Mouse (Mus musculus): Measurements from ENCODE around the gene Gpr35. TPM values are rescaled to one million over a fixed set of nuclear protein-coding genes. Genes with fewer than 3 reads are reported as not detected.

Gene Gpr35
- polyA plus RNA-seq, 1 experiment = 0.21 TPM

DNA sequence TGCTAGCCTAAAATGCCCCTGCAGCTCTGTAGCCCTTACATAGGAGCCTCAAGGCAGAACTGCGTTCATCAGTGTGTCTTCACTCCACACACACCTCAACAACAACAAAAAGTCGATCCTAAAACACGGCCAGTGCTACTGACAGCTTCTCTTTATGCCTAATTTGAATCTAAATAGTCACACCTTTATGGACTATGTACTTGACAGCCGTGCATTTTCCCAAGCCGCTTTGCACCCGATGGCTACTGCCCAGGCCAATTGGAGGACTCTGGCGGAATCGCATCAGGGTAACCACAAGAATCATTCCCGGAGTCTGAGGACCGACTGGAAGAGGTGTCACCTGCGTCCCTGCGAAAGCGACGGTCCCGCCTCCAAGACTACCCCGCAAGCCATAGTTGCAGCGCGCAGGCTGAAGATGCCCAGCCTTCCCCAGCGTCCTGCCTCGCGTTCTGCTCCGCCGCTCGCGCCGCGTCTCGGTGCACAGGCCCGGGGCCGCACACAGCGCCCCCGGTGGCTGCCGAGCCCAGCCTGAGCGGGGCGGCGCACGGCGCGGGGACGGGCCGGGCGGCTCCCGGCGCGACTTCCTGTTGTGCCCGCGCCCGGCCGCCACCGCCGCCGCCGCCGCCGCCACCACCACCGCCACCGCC, 40.3 kb upstream of the Gpr35 start, which contains the start of gene Rnpepl1:
Gene Rnpepl1 (plus strand): TSS at position 545 of the 647 bp plus-strand sequence.
- Histone ChIP-seq H3K4me3 (ENCODE audit: insufficient read depth, low read length) (peak within 1 kb of the TSS; percentile 58), H3K27ac (ENCODE audit: insufficient read depth, low read length) (peak within 1 kb of the TSS; percentile 91), H3K4me1 (ENCODE audit: control insufficient read depth, insufficient read depth, low read length) (peaks cover 7% of the 10 kb centered on the region; the same call in 1 of the 2 replicates)
- TF ChIP-seq POLR2A (IDR thresholded peaks at IDR 0.05; ENCODE audit: extremely low read depth, insufficient read depth, low read length) (peak; percentile 74), CTCF (IDR thresholded peaks at IDR 0.05; ENCODE audit: extremely low read depth, insufficient read depth, low read length) (0 out of 2 replicates have a peak, but pooled peaks have one; percentile 12)

GRCm38 (mm10) chr1:92910925-92911720, 39.5 kb upstream of the Gpr35 start:
- peak; percentile 49; the same call in 1 of the 2 replicates for TF ChIP-seq POLR2A (IDR thresholded peaks at IDR 0.05; ENCODE audit: extremely low read depth, insufficient read depth, low read length)
- TF ChIP-seq CTCF (IDR thresholded peaks at IDR 0.05; ENCODE audit: extremely low read depth, insufficient read depth, low read length) = no peak

DNA sequence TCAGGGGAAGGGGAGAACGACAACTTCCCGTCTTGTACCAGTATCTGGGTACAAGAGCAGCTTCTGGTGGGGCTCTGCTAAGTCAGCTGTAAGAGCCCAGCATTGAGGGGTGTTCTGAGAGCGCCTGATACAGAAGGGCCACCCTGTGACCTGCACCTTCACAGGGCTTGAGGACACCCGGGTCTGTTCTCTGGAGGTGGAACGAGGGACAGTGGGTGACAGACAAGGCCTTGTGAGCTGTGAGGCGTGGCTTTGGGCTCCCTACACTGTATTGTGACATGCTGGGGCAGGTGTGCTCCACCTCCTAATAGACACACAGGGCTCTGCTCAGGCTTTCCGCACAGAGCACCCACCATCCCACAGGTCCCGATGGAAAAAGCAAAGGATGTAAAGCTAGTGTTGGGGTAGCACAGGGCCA, 38.9 kb upstream of the Gpr35 start:
- TF ChIP-seq POLR2A (IDR thresholded peaks at IDR 0.05; ENCODE audit: extremely low read depth, insufficient read depth, low read length) = no peak
- TF ChIP-seq CTCF (IDR thresholded peaks at IDR 0.05; ENCODE audit: extremely low read depth, insufficient read depth, low read length) = no peak
- peaks cover 7% of the 10 kb centered on the region; the same call in 1 of the 2 replicates for H3K4me1 ChIP-seq (ENCODE audit: control insufficient read depth, insufficient read depth, low read length)
- H3K4me3 ChIP-seq (ENCODE audit: insufficient read depth, low read length) = peak overlapping the region; percentile 58
- 0 out of 2 replicates have a peak overlapping the region, but pooled peaks have one; percentile 91 for H3K27ac ChIP-seq (ENCODE audit: insufficient read depth, low read length)

More at GRCm38 (mm10) chr1:92910925-92911720, 39.5 kb upstream of the Gpr35 start:
- H3K4me1 ChIP-seq (ENCODE audit: control insufficient read depth, insufficient read depth, low read length) = peaks cover 7% of the 10 kb centered on the region; the same call in 1 of the 2 replicates
- H3K4me3 ChIP-seq (ENCODE audit: insufficient read depth, low read length) = peak overlapping the region; percentile 58
- H3K27ac ChIP-seq (ENCODE audit: insufficient read depth, low read length) = peak overlapping the region; percentile 91

DNA sequence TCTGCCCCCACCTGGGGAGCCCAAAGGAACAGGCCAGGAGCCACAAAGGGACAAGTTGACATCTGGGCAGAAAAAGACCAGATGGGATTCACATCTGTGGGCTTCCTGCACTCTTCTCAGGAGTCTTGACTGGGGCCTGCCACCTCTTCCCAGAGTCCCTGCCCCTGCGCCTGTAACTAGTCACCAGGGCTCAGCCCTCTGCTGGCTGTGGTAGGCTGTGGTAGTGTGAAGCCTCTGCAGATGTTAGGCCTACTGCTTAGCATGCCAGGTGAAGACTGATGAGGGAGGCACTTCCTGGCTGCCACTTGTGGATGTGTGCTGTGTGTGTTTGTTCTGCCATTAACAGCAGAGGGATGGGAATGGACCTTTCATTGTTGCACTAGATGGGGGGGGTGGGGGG, 38.4 kb upstream of the Gpr35 start:
- Histone ChIP-seq H3K27ac (ENCODE audit: insufficient read depth, low read length) (no peak overlapping the region), H3K4me1 (ENCODE audit: control insufficient read depth, insufficient read depth, low read length) (peaks cover 7% of the 10 kb centered on the region; the same call in 1 of the 2 replicates), H3K4me3 (ENCODE audit: insufficient read depth, low read length) (peak overlapping the region; percentile 58)
- no peak for TF ChIP-seq CTCF (IDR thresholded peaks at IDR 0.05; ENCODE audit: extremely low read depth, insufficient read depth, low read length)
- 0 out of 2 replicates have a peak, but pooled peaks have one; percentile 13 for TF ChIP-seq POLR2A (IDR thresholded peaks at IDR 0.05; ENCODE audit: extremely low read depth, insufficient read depth, low read length)

GRCm38 (mm10) chr1:92914239-92914638, 36.4 kb upstream of the Gpr35 start:
- TF ChIP-seq POLR2A (IDR thresholded peaks at IDR 0.05; ENCODE audit: extremely low read depth, insufficient read depth, low read length) (no peak), CTCF (IDR thresholded peaks at IDR 0.05; ENCODE audit: extremely low read depth, insufficient read depth, low read length) (no peak)
- Histone ChIP-seq H3K27ac (ENCODE audit: insufficient read depth, low read length) (no peak overlapping the region), H3K4me3 (ENCODE audit: insufficient read depth, low read length) (no peak overlapping the region), H3K4me1 (ENCODE audit: control insufficient read depth, insufficient read depth, low read length) (peaks cover 7% of the 10 kb centered on the region; the same call in 1 of the 2 replicates)

DNA sequence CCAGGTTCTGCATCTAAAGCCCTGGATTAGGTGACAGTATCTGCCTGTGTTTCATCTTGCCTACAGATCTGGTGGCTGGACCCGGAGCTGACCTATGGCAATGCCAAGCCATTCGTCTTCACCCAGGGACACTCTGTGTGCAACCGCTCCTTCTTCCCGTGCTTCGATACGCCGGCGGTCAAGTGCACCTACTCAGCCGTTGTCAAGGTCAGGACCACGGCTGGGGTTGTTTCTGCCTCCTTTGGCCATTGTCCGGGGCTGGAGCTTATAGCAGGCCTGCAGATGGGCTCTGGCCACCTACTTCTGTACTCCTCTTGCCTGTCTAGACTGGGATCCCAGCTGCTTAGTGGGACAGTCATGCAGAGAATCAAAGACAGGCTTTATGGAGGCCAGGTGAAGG, 35.7 kb upstream of the Gpr35 start:
- TF ChIP-seq POLR2A (IDR thresholded peaks at IDR 0.05; ENCODE audit: extremely low read depth, insufficient read depth, low read length) = no peak
- TF ChIP-seq CTCF (IDR thresholded peaks at IDR 0.05; ENCODE audit: extremely low read depth, insufficient read depth, low read length) = no peak
- no peak overlapping the region for H3K4me3 ChIP-seq (ENCODE audit: insufficient read depth, low read length)
- peaks cover 5% of the 10 kb centered on the region; the same call in 1 of the 2 replicates for H3K4me1 ChIP-seq (ENCODE audit: control insufficient read depth, insufficient read depth, low read length)
- no peak overlapping the region for H3K27ac ChIP-seq (ENCODE audit: insufficient read depth, low read length)

DNA sequence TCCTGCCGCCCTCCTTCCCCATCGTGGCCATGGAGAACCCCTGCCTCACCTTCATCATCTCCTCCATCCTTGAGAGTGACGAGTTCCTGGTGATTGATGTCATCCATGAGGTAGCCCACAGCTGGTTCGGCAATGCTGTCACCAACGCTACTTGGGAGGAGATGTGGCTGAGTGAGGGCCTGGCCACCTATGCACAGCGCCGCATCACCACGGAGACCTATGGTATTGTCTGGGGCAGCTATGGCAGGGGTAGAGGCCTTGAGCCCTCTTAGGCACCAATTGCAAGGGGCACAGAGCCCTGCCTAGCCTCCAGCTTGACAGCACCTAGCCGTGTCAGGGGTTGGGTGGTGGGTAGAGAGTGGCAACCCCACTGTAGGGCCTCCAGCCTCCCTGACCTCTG, 33.9 kb upstream of the Gpr35 start:
- no peak for TF ChIP-seq CTCF (IDR thresholded peaks at IDR 0.05; ENCODE audit: extremely low read depth, insufficient read depth, low read length)
- H3K4me1 ChIP-seq (ENCODE audit: control insufficient read depth, insufficient read depth, low read length) = peaks cover 5% of the 10 kb centered on the region; the same call in 1 of the 2 replicates
- H3K4me3 ChIP-seq (ENCODE audit: insufficient read depth, low read length) = no peak overlapping the region
- H3K27ac ChIP-seq (ENCODE audit: insufficient read depth, low read length) = no peak overlapping the region

DNA sequence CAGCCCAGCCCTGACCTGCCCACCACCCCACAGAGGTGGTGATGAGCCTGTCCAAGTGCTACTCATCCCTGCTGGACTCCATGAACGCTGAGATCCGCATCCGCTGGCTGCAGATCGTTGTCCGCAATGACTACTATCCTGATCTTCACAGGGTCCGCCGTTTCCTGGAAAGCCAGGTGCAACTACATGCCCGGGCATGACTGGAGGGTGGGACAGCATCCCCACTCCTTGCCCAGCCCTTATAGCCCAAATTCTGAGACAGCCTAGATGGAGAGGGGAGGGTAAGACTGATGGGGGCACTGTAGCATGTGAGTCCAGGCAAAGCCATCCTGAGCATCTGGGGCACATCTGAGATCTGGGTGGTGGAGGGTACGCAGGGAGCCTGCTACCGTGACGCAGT, 31.5 kb upstream of the Gpr35 start:
- no peaks in the 10 kb centered on the region for H3K4me1 ChIP-seq (ENCODE audit: control insufficient read depth, insufficient read depth, low read length)
- no peak for TF ChIP-seq CTCF (IDR thresholded peaks at IDR 0.05; ENCODE audit: extremely low read depth, insufficient read depth, low read length)
- TF ChIP-seq POLR2A (IDR thresholded peaks at IDR 0.05; ENCODE audit: extremely low read depth, insufficient read depth, low read length) = no peak
- H3K27ac ChIP-seq (ENCODE audit: insufficient read depth, low read length) = no peak overlapping the region
- H3K4me3 ChIP-seq (ENCODE audit: insufficient read depth, low read length) = no peak overlapping the region

DNA sequence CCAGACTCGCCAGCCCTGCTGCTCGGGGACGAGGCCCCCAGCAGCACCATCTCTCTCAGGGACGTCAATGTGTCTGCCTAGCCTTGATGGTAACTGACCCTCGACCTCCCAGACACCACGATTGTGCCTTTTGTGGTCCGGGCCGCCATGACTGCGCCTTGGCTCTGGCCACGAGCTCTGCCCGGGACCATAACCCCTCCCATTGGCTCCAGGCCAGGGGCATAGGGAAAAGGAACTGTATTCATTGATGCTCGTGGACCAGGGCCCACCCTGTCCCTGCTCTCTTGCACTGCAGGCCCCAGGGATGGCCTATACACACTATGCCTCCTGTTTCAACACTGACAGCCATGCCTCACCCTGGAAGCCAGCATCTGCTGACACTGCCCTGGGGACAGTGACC, 30.9 kb upstream of the Gpr35 start:
- no peak overlapping the region for H3K27ac ChIP-seq (ENCODE audit: insufficient read depth, low read length)
- H3K4me3 ChIP-seq (ENCODE audit: insufficient read depth, low read length) = no peak overlapping the region
- no peaks in the 10 kb centered on the region for H3K4me1 ChIP-seq (ENCODE audit: control insufficient read depth, insufficient read depth, low read length)
- no peak for TF ChIP-seq POLR2A (IDR thresholded peaks at IDR 0.05; ENCODE audit: extremely low read depth, insufficient read depth, low read length)

Data from cortical plate, adult 2 months (tissue).